Mouse (Mus musculus) C2C12 (cell line): ENCODE measurements around the gene Pgam2. TPM values are rescaled to one million over a fixed set of nuclear protein-coding genes. Genes with fewer than 3 reads are reported as not detected.

ENCODE experiments used
- H3K27me3 ChIP-seq: one replicate; pipeline ENCODE4 v1.6.1; 2011; ENCODE audit not compliant: control insufficient read depth, insufficient read depth, insufficient read length
- H3K36me3 ChIP-seq: one replicate; pipeline ENCODE4 v1.6.1; 2011; ENCODE audit not compliant: control insufficient read depth, insufficient read depth
- H3K4me3 ChIP-seq: one replicate; pipeline ENCODE4 v1.5.1; 2011; ENCODE audit warnings: mild to moderate bottlenecking, control low read depth; ENCODE audit not compliant: poor library complexity, insufficient read depth, severe bottlenecking
- H3K79me2 ChIP-seq: one replicate; pipeline ENCODE4 v1.6.1; 2011; ENCODE audit not compliant: control insufficient read depth, insufficient read depth
- H3K79me3 ChIP-seq: one replicate; pipeline ENCODE4 v1.6.1; 2011; ENCODE audit warnings: low read depth, control low read depth
- H3ac ChIP-seq: one replicate; pipeline ENCODE3; 2011; ENCODE audit warnings: low read depth; ENCODE audit not compliant: control insufficient read depth, insufficient read length
- CEBPB ChIP-seq: IDR thresholded peaks from one replicate; pipeline ENCODE4 v1.6.1; 2011; ENCODE audit warnings: low read depth, mild to moderate bottlenecking, control low read depth, moderate library complexity
- CTCF ChIP-seq: IDR thresholded peaks from one replicate; pipeline ENCODE4 v1.5.1; 2011; ENCODE audit not compliant: control insufficient read depth, insufficient read depth, insufficient read length
- FOSL1 ChIP-seq: IDR thresholded peaks from one replicate; pipeline ENCODE4 v1.8.0; 2011; ENCODE audit warnings: mild to moderate bottlenecking, low read length; ENCODE audit not compliant: poor library complexity, insufficient read depth, severe bottlenecking
- MAX ChIP-seq: IDR thresholded peaks from one replicate; pipeline ENCODE4 v1.6.1; 2011; ENCODE audit warnings: mild to moderate bottlenecking, control low read depth
- MYOD1 ChIP-seq: IDR thresholded peaks from one replicate; pipeline ENCODE4 v1.6.1; 2011; ENCODE audit warnings: low read depth; ENCODE audit not compliant: control insufficient read depth, insufficient read length
- MYOG ChIP-seq: IDR thresholded peaks from one replicate; pipeline ENCODE4 v1.6.1; 2011; ENCODE audit not compliant: control insufficient read depth, insufficient read length; ENCODE audit errors: extremely low read depth
- USF1 ChIP-seq: IDR thresholded peaks from one replicate; pipeline ENCODE4 v1.6.1; 2011; ENCODE audit warnings: low read depth, mild to moderate bottlenecking, control low read depth, moderate library complexity
- polyA plus RNA-seq: library from polyadenylated mRNA; unstranded; fragments of >200 nt; fragmentation: generic; extraction: Trizol; gene quantifications from one replicate; pipeline ENCODE4 v1.2.1, GENCODE M21; 2012; ENCODE audit warnings: missing spikeins

The Pgam2 gene
- polyA plus RNA-seq, 1 experiment, result 3.3 TPM

DNA sequence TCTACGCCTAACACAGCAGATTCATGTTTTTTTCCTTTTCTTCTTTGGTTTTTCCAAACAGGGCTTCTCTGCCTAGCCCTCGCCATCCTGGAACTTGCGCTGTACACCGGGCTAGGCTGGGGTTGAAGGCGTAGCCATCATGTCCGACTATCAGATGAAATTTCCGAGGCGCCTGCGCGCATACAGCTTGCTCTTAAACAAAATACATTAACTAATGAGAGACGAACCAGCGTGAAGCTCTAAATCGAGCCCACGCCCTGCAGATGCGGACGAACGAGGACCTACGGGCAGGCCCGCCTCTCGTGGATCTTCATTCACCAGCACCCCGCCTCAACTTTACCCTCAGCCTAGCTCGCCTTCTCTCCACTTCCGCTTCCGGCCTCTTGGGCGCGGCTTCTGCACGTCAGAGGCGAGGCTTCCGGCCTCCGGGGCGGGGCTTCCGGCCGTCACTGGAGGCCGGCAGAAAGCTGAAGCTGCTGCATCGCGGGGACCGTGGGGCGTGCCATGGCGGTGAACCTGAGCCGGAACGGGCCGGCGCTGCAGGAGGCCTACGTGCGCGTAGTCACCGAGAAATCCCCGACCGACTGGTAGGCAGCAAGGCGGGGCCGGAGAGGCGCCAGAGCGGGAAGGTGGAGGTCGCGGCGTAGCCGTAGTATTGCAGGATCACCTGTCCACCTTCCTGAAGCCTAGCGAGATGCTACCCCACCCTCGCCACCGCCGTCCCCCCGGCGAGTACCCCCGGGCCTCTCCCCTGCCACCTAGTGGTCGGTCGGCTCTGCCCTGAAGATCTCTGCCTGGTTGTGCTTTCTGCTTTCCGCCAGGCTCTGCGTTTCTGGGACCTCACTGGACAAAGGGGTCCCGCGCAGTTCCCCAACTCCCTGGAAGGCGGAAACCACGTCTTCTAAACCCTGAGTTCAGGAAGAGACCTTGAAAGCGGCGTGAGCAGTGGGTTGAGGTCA lies 15.2 kb downstream of the Pgam2 start, which contains the start of gene Dbnl:
Gene Dbnl, plus strand, starts transcription at position 433 of the 959 bp plus-strand sequence.
- Histone ChIP-seq H3K4me3 (peak within 1 kb of the TSS; percentile 89), H3K27me3 (no peaks in the 10 kb centered on the region), H3ac (peak within 1 kb of the TSS; percentile 85), H3K36me3 (peaks cover 20% of the 10 kb centered on the region), H3K79me2 (peaks cover 40% of the 10 kb centered on the region), H3K79me3 (peaks cover 13% of the 10 kb centered on the region)
- TF ChIP-seq CTCF, result peak; percentile 86
- TF ChIP-seq MYOG, result no peak
- peak; percentile 45 for TF ChIP-seq MAX

DNA sequence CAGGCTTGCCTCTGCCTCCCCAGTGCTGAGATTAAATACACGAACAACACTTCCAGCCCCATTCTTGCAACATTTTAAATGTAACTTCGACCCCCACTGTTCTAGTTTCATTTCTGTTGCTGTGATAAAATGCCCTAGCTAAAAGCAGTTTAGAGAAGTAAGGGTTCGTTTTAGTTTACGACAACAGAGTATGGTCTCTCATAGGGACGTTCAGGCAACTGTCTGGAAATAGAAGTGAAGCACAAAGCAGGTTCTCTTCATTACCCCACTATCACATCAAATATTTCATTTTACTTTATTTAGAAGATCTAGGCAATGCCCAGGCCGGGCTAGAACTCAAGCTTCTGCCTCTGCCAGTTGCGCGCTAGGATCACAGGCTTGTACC lies 15.9 kb downstream of the Pgam2 start:
- TF ChIP-seq CTCF (no peak), MYOD1 (no peak), USF1 (no peak), MYOG (no peak), MAX (no peak), CEBPB (no peak), FOSL1 (no peak)
- H3K27me3 ChIP-seq, result no peaks in the 10 kb centered on the region
- H3ac ChIP-seq, result peak overlapping the region; percentile 70
- H3K4me3 ChIP-seq, result peak overlapping the region; percentile 89
- H3K79me3 ChIP-seq, result peaks cover 13% of the 10 kb centered on the region
- H3K36me3 ChIP-seq, result peaks cover 16% of the 10 kb centered on the region
- peaks cover 40% of the 10 kb centered on the region for H3K79me2 ChIP-seq

DNA sequence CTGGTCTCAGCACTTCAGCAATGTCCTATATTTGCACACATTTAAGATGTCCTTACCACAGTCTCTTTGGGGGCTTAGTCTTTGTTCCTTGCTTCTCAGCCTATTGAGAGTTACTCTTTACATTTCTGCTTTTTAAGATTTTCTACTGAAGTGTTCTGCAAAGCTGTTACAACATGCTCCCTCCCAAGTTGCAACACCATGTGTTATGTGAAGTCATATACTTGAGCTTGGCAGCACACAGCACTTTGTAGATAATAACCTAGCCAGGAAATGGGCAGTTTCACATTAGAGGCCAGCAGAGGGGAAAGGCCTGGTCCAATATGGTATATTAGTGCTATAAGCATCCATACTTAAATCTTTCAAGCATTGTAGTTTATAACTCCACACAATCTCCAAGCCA lies 17.8 kb downstream of the Pgam2 start:
- Histone ChIP-seq H3K27me3 (no peaks in the 10 kb centered on the region), H3K4me3 (no peak overlapping the region), H3K36me3 (peaks cover 3% of the 10 kb centered on the region), H3K79me2 (peaks cover 34% of the 10 kb centered on the region), H3K79me3 (peaks cover 13% of the 10 kb centered on the region), H3ac (no peak overlapping the region)
- no peak for TF ChIP-seq CEBPB
- TF ChIP-seq FOSL1, result no peak
- TF ChIP-seq MAX, result no peak
- no peak for TF ChIP-seq CTCF
- TF ChIP-seq MYOD1, result no peak
- TF ChIP-seq USF1, result no peak
- no peak for TF ChIP-seq MYOG

DNA sequence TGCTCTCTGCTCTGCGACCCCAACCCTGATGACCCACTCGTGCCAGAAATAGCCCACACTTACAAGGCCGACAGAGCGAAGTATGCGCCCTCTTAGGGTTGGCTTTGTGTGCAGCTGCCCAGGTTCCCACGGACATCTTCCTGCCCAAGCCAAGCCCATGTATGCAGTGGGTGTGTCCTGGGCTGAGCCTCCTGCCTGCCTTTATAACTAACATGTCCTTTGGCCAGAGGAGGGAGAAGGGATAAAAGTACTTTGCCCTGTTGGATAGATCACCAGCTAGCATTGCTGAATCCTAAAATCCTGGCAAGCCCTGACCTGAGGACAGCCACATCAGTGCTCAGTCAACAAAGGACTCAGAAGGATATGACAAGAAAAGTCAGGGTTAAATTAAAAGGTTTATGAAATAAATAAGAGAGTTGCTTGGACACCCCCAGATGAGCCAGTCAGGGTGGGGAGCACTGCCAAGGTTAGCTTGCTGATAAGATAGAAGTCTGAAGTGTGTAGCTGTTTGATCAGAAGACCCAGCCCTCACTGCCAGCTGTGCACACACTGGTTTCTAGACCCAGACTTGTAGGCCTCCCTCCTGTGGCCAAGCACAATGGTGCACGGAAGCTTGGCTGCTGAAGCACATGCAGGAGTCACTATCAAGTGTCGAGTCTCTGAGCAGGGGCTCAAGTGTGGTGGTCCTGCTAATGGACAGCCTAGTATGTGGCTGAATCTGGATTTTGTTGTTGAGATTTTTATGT lies 21.2 kb downstream of the Pgam2 start:
- peaks cover 5% of the 10 kb centered on the region for H3K79me2 ChIP-seq
- H3K4me3 ChIP-seq, result no peak overlapping the region
- TF ChIP-seq MYOG (no peak), CTCF (no peak), USF1 (no peak), MYOD1 (no peak), FOSL1 (no peak), CEBPB (no peak), MAX (no peak)
- H3ac ChIP-seq, result no peak overlapping the region
- peaks cover 7% of the 10 kb centered on the region for H3K36me3 ChIP-seq
- no peaks in the 10 kb centered on the region for H3K79me3 ChIP-seq
- H3K27me3 ChIP-seq, result no peaks in the 10 kb centered on the region

DNA sequence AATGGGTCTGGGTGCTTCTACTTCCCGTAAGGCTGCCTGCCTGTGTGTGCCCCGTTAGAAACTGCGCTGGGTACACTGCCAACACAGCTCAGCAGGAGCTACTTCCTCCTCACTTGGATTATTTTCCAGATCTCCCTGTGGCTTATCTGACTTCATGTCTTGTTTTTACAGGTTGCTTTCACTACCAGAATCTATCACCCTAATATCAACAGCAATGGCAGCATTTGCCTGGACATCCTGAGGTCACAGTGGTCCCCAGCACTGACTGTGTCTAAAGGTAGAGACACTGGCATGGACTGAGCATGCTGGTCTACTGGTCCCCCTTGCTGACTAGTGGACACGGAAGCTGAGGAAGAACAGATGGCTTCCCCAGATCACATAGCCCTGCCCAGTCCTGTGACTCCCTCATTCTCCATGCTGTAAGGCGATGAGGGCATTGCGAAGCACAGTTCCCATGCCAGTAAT lies 23.5 kb downstream of the Pgam2 start:
- TF ChIP-seq MYOD1, result no peak
- TF ChIP-seq CEBPB, result no peak
- TF ChIP-seq CTCF, result no peak
- no peak for TF ChIP-seq MAX
- TF ChIP-seq FOSL1, result no peak
- no peak for TF ChIP-seq USF1
- no peak for TF ChIP-seq MYOG
- Histone ChIP-seq H3K79me2 (no peaks in the 10 kb centered on the region), H3K4me3 (no peak overlapping the region), H3K36me3 (peaks cover 7% of the 10 kb centered on the region), H3K79me3 (no peaks in the 10 kb centered on the region), H3ac (no peak overlapping the region), H3K27me3 (no peaks in the 10 kb centered on the region)

DNA sequence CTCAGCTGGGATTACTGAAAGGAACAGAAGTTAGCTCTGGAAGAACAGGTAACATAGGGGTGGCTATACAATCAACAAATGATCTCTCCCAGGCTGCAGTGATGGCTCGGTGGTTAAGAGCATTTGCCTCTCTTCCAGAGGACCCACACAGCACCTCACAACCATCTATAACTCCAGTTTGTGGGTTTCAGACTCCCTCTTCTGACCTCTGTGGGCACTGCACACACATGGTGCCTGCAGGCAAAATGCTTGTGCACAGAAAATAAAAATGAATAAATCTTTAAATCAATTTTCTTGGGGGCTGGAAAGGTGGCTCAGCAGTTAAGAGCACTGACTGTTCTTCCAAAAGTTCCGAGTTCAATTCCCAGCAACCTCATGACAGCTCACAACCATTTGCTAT lies 25.1 kb downstream of the Pgam2 start:
- TF ChIP-seq MYOD1 (no peak), CTCF (peak; percentile 17)

More for the DNA sequence above, 25.1 kb downstream of the Pgam2 start:
- H3K4me3 ChIP-seq, result no peak overlapping the region
- H3K36me3 ChIP-seq, result peaks cover 7% of the 10 kb centered on the region
- H3ac ChIP-seq, result no peak overlapping the region
- H3K79me2 ChIP-seq, result no peaks in the 10 kb centered on the region
- no peaks in the 10 kb centered on the region for H3K79me3 ChIP-seq
- H3K27me3 ChIP-seq, result no peaks in the 10 kb centered on the region
